Mouse (Mus musculus): ENCODE measurements at regions not wholly inside any gene's neighbourhood (a gene's known extent, or its start where the extent isn't known, plus 50 kb on each side); places are given as distances from the start of the nearest gene placed in this dataset.

DNA sequence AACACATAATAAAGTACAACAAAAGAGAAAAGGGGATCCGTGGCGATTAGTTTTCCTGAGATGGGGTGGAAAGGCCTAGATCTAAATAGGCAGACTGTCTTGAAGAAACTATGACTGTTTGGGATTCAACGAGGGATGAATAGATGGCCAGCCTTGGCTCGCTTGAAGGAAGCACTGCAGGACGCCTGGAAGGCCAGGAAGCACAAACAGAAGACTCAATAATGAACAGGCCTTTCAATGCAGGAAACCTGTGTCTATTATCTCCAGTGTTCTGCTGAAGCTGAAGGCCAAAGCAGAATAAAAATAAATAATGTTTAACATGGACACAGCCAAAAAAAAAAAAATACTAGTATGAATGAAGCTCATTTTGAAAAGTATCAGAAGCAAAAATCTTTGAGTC, 642.3 kb downstream of the Stpg2 start:
- H3K4me1 ChIP-seq = peaks cover 6% of the 10 kb centered on the region
- no peaks in the 10 kb centered on the region for H3K9me3 ChIP-seq (replicated peaks)
- H3K36me3 ChIP-seq = no peaks in the 10 kb centered on the region
- no peak overlapping the region for H3K27ac ChIP-seq
- WGBS = 81% methylated on average over 5 of the region's 5 CpGs
- DNase-seq (ENCODE audit: low spot score) = no peak
- H3K4me3 ChIP-seq = no peak overlapping the region
- H3K27me3 ChIP-seq (ENCODE audit: low read depth, poor library complexity, severe bottlenecking) = no peaks in the 10 kb centered on the region

DNA sequence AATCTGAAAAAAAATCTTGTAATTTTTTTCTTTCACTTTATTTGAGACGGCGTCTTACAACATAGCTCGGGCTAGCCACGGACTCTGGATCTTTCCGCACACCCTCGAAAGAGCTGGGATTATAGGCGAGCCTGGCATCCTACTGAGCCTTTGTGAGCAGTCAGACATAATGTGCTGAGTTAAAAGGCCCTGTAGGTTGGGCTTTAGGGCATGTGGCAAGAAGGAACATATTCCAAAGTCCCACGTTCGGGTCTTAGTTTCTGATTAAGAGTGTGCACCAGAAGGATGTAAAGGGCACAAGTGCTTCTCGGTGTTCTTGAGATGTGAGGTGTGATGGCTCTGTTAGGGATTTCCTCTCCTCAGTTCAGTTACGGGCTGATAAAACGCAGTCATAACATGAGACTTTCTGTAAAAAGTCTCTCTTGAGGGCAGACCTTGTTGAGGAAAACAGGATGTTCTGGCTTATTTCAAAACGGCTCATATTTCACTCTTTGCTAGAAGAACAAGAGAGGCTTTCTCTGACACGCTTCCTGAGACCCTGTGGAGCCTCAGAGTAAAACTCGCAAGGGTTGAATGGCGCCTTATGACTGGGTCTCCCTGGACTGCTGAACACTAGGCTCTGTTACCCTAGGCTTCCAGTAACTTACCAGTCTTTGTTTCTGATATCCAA, 654.6 kb downstream of the Stpg2 start:
- WGBS = 45% methylated on average over 16 of the region's 16 CpGs
- peak overlapping the region; percentile 90 for H3K27ac ChIP-seq
- H3K36me3 ChIP-seq = no peaks in the 10 kb centered on the region
- peak overlapping the region; percentile 28 for H3K4me3 ChIP-seq
- no peaks in the 10 kb centered on the region for H3K9me3 ChIP-seq (replicated peaks)
- H3K4me1 ChIP-seq = peaks cover 33% of the 10 kb centered on the region
- H3K27me3 ChIP-seq (ENCODE audit: low read depth, poor library complexity, severe bottlenecking) = no peaks in the 10 kb centered on the region
- peak; percentile 50 for DNase-seq (ENCODE audit: low spot score)

DNA sequence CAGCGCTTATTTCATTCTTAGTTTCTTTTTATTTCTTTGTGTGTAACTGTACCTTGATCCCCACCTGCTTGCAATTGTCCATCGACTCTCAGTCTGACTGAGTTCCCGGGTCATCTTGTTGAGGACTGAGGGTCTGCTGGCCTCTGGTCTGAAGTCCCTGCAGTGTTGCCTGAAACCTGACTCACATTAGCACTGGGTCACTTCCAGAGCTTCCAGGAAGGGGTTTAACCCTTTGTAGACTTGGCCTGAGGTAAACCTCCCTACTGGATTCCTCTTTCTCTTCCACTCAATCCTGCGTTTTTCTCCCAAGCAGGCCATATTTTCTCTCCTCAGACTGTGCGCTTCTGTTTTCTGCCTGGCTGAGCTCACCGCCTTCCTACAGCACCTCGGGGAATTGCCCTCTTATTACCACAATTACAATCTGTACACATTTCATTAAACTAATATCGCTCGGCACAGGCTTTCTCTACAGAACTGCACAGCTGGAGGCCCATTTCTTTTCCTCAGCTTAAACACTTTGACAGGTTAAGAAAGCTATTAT, 655.4 kb downstream of the Stpg2 start:
- H3K9me3 ChIP-seq (replicated peaks) = no peaks in the 10 kb centered on the region
- H3K36me3 ChIP-seq = no peaks in the 10 kb centered on the region
- peak overlapping the region; percentile 28 for H3K4me3 ChIP-seq
- DNase-seq (ENCODE audit: low spot score) = peak; percentile 54
- H3K27ac ChIP-seq = peak overlapping the region; percentile 90
- H3K4me1 ChIP-seq = peaks cover 33% of the 10 kb centered on the region
- 18% methylated on average over 9 of the region's 9 CpGs for WGBS
- H3K27me3 ChIP-seq (ENCODE audit: low read depth, poor library complexity, severe bottlenecking) = no peaks in the 10 kb centered on the region

DNA sequence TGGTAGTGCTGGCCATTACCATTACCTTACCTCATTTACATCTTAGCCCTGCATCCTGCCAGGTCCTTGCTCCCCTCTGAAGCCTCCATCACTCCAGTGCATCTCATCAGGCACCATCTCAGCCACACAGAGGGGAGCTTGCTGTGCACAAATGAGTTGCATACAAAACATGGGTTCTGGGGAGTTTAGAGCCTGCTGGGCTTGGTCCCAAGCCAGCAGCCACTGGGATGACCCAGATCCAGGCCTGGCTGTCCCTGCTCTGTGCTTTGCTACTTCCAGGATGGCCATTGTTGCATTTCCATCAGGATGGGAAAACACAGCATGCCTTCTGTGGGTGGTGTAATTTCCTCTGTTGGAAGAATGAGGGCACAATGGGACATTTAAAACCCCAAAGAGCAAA, 660.8 kb downstream of the Stpg2 start:
- no peak overlapping the region for H3K4me3 ChIP-seq
- no peaks in the 10 kb centered on the region for H3K36me3 ChIP-seq
- no peaks in the 10 kb centered on the region for H3K9me3 ChIP-seq (replicated peaks)
- no peaks in the 10 kb centered on the region for H3K27me3 ChIP-seq (ENCODE audit: low read depth, poor library complexity, severe bottlenecking)
- 0 out of 2 replicates have a peak overlapping the region, but pooled peaks have one; percentile 42 for H3K27ac ChIP-seq
- DNase-seq (ENCODE audit: low spot score) = no peak
- peaks cover 9% of the 10 kb centered on the region for H3K4me1 ChIP-seq

DNA sequence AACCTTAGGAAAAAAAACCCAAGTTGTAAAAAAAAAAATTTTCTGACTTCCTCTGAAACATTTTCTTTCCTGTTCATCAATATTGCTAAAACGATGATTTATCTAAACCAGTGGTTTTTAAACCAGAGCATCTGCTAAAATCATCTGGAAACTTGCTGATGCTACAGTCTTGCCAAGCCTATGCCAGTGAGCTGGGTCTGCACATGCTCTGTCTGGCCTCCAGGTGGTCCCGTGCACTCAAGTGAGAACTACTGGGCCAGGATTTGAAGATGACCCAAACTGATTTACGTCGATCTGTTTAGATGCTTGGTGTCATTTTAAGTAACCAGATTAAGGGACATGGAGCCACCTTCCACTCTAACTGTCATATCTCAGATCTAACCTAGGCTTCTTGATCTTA, 661.5 kb downstream of the Stpg2 start:
- DNase-seq (ENCODE audit: low spot score) = no peak
- Histone ChIP-seq H3K4me3 (no peak overlapping the region), H3K36me3 (no peaks in the 10 kb centered on the region), H3K27ac (no peak overlapping the region), H3K27me3 (ENCODE audit: low read depth, poor library complexity, severe bottlenecking) (no peaks in the 10 kb centered on the region), H3K4me1 (peaks cover 2% of the 10 kb centered on the region; the same call in 1 of the 2 replicates), H3K9me3 (replicated peaks) (no peaks in the 10 kb centered on the region)
- WGBS = 89% methylated on average over 4 of the region's 4 CpGs

DNA sequence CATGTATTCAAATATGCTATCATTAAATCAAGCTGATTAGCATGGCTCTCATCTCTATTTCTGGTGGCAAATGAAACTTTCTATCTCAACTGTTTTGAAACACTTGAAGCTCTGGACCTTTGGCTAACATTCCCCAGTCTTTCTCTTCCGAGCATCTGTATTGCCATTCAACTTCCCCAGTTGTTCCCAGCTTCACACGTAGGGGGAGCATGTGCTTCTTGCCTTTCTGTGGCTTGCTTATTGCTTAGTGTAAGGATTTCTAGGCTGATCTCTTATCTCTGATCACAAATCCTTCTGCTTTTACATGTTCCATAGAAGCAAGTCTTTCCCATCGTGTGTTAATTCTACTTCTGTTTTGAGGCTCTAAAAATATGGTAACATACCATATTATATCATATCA, 662.0 kb downstream of the Stpg2 start:
- Histone ChIP-seq H3K4me1 (no peaks in the 10 kb centered on the region), H3K27ac (no peak overlapping the region), H3K36me3 (no peaks in the 10 kb centered on the region), H3K27me3 (ENCODE audit: low read depth, poor library complexity, severe bottlenecking) (no peaks in the 10 kb centered on the region), H3K4me3 (no peak overlapping the region), H3K9me3 (replicated peaks) (no peaks in the 10 kb centered on the region)
- no peak for DNase-seq (ENCODE audit: low spot score)
- WGBS = 69% methylated on average over 3 of the region's 3 CpGs

DNA sequence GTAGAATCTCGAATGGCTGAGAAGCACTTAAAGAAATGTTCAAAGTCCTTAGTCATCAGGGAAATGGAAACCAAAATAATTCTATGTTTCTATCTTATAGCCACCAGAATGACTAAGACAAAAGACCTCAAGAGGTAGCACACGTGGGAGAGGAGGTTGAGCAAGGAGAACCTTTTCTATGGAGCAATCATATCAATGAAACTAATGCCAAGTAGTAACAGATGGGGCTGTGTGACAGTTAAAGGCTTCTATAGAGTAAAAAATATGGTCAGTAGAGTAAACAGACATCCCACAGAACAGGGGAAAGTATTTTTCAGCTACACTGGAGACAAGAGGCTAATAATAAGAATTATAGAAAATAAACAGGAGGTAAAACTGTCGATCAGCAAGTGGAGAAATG, 664.3 kb downstream of the Stpg2 start:
- Histone ChIP-seq H3K27ac (no peak overlapping the region), H3K4me3 (no peak overlapping the region), H3K9me3 (replicated peaks) (no peaks in the 10 kb centered on the region), H3K36me3 (no peaks in the 10 kb centered on the region), H3K4me1 (no peaks in the 10 kb centered on the region), H3K27me3 (ENCODE audit: low read depth, poor library complexity, severe bottlenecking) (no peaks in the 10 kb centered on the region)
- no peak for DNase-seq (ENCODE audit: low spot score)
- WGBS = 84% methylated on average over 3 of the region's 3 CpGs

DNA sequence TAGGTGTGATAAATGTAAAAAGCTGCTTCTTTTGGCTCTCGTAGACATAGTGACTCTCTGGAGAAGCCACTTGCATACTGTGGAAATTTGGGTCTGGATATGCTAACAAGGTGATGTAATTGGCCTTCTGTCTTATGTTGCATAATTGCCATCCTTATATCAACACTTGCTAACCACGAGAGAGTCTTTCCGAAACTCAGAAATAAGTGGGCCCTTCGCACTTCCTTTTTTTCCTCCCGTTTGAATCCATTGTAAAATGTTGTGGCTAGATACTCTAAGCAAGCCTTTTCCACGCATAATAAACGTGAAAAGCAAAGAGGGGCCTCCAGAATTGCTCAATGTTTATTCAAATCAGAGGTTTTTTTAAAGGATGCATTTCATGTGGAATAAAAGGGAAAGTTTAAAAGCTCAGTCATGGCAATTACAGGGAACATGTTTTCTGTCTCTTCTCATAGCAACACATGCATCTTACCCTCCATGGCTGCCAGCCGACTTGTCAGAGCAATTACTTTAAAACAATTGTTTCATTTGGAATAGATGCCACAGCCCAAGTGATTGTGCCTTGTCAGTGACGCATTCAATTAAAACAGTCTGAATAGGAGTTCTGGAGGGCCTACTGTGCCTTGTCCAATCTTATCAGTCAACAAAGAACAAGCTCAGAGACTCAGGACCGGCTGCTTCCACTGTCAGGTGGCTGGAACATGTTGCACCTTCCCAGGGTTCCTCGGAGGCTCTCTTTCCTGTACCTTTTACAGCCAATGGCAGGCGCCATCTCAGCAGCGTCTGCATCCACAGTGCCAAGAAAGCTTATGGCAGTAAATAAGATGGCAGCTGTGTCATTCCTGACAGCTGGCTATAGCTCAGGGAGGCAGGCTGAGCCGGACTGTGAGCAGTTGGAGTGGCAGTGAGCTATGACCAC, 680.7 kb downstream of the Stpg2 start:
- no peak for DNase-seq (ENCODE audit: low spot score)
- no peak overlapping the region for H3K4me3 ChIP-seq
- H3K27ac ChIP-seq = no peak overlapping the region
- H3K9me3 ChIP-seq (replicated peaks) = no peaks in the 10 kb centered on the region
- H3K27me3 ChIP-seq (ENCODE audit: low read depth, poor library complexity, severe bottlenecking) = no peaks in the 10 kb centered on the region
- H3K36me3 ChIP-seq = no peaks in the 10 kb centered on the region
- no peaks in the 10 kb centered on the region for H3K4me1 ChIP-seq
- 83% methylated on average over 14 of the region's 14 CpGs for WGBS

DNA sequence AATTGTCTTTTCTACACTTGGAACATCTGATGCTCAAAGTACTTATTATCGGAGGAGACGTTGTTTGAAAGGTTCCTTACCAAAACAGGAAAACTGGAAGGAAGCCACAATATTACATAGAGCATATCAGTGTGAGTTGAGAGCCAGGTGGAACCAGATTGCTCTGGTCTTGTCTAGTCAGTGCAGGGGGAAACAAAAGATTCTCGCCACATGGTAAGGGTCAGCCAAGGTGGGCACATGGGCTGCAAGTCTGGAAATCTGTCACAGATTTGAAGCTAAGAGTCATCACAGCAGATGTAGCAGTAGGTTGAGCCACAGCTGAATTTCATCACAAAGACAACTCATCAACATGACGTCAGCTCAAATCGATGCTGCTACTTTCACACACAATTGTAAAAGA, 681.8 kb downstream of the Stpg2 start:
- H3K4me3 ChIP-seq = no peak overlapping the region
- no peaks in the 10 kb centered on the region for H3K36me3 ChIP-seq
- H3K4me1 ChIP-seq = no peaks in the 10 kb centered on the region
- H3K27me3 ChIP-seq (ENCODE audit: low read depth, poor library complexity, severe bottlenecking) = no peaks in the 10 kb centered on the region
- DNase-seq (ENCODE audit: low spot score) = no peak
- 91% methylated on average over 5 of the region's 5 CpGs for WGBS
- no peaks in the 10 kb centered on the region for H3K9me3 ChIP-seq (replicated peaks)
- no peak overlapping the region for H3K27ac ChIP-seq

DNA sequence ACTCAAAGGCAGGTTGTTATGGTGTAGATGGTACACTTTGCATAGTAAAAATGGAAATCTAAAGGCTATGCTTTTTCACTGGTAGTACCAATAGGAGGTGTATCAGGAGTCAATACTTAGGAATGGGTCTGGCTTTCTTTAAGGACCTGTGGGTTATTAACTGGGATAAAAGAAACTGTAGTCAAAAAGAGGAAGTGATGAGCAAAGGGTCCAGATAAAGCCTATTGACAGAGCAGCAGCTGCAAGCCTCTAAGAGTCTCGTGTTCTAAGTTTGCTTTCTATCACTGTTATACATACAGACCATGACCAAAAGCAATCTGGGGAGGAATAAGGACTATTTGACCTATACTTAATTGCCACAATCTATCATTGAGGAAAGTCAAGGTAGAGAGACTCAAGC, 683.0 kb downstream of the Stpg2 start:
- no peak for DNase-seq (ENCODE audit: low spot score)
- Histone ChIP-seq H3K27ac (no peak overlapping the region), H3K36me3 (no peaks in the 10 kb centered on the region), H3K27me3 (ENCODE audit: low read depth, poor library complexity, severe bottlenecking) (no peaks in the 10 kb centered on the region), H3K9me3 (replicated peaks) (no peaks in the 10 kb centered on the region), H3K4me1 (no peaks in the 10 kb centered on the region), H3K4me3 (no peak overlapping the region)
- 88% methylated on average over 1 of the region's 1 CpGs for WGBS

DNA sequence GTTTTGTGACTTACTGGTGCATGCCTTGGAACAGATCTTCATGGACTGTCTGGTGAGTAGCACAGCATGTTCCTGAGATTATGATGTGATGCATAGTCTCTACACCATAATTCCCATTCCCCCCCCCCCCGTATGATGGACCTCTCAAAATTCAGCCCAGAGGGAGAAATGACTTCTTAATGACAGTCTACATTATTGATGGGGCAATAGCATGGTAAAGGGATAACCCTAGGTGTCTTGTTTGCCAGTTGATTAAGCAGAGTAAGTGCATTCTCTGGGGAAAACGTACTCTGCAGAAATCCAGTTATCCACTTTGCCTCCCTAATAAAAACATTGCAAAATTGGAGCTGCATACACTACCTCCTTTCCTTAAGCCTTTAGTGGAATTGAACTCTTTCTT, 684.7 kb downstream of the Stpg2 start:
- Histone ChIP-seq H3K4me3 (no peak overlapping the region), H3K27ac (no peak overlapping the region), H3K4me1 (no peaks in the 10 kb centered on the region), H3K27me3 (ENCODE audit: low read depth, poor library complexity, severe bottlenecking) (no peaks in the 10 kb centered on the region), H3K36me3 (no peaks in the 10 kb centered on the region), H3K9me3 (replicated peaks) (no peaks in the 10 kb centered on the region)
- no peak for DNase-seq (ENCODE audit: low spot score)
- WGBS = 83% methylated on average over 2 of the region's 2 CpGs

DNA sequence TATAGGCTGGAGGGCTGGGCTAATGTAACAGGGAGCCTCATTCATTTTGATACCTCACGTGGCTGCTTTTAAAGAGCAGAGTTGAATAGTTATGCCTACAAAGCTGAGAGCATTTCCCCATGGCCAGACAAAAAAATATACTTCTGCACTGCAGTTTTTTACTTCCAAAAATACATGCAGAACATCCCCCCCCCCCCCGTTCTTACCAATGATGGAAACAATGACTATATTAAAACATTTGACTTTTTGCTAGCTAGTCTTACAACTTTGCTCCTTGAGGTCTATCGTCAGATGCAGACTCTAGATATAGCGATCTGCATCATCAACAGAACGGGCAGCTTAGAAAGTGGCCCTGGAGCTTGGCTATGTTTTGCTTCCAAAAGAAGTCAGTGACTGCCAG, 692.4 kb downstream of the Stpg2 start:
- 88% methylated on average over 5 of the region's 5 CpGs for WGBS
- no peak overlapping the region for H3K4me3 ChIP-seq
- H3K36me3 ChIP-seq = no peaks in the 10 kb centered on the region
- no peaks in the 10 kb centered on the region for H3K27me3 ChIP-seq (ENCODE audit: low read depth, poor library complexity, severe bottlenecking)
- no peak overlapping the region for H3K27ac ChIP-seq
- no peaks in the 10 kb centered on the region for H3K9me3 ChIP-seq (replicated peaks)
- H3K4me1 ChIP-seq = peaks cover 8% of the 10 kb centered on the region; the same call in 1 of the 2 replicates
- DNase-seq (ENCODE audit: low spot score) = no peak

DNA sequence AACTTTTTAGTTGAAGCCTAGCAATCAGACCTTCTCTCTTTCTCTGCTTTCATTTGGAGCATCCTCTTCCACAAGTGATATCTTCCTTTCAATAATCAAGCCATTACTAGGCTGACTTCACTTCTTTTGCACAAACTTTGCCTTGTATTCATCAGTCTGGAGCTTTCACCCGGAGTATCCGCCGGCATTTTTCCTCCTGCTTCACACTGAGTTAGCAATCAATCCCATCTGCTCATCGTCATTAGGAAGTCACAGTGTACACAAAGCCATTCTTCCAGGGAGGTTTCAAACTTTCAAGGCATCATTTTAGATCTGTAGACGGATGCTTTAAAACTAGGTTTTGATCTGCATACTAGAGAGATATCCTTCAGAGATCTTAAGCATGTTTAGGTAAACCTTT, 693.7 kb downstream of the Stpg2 start:
- H3K4me1 ChIP-seq = peaks cover 8% of the 10 kb centered on the region; the same call in 1 of the 2 replicates
- H3K36me3 ChIP-seq = no peaks in the 10 kb centered on the region
- no peaks in the 10 kb centered on the region for H3K9me3 ChIP-seq (replicated peaks)
- H3K4me3 ChIP-seq = no peak overlapping the region
- 40% methylated on average over 5 of the region's 5 CpGs for WGBS
- DNase-seq (ENCODE audit: low spot score) = no peak
- H3K27me3 ChIP-seq (ENCODE audit: low read depth, poor library complexity, severe bottlenecking) = no peaks in the 10 kb centered on the region
- no peak overlapping the region for H3K27ac ChIP-seq
